Mouse (Mus musculus) C2C12 (cell line): Measurements from ENCODE around the gene Eif4e3.

Source experiments
- CTCF ChIP-seq: IDR thresholded peaks from one replicate; pipeline ENCODE4 v1.5.1; 2011; ENCODE audit not compliant: control insufficient read depth, insufficient read depth, insufficient read length
- FOSL1 ChIP-seq: IDR thresholded peaks from one replicate; pipeline ENCODE4 v1.8.0; 2011; ENCODE audit warnings: mild to moderate bottlenecking, low read length; ENCODE audit not compliant: poor library complexity, insufficient read depth, severe bottlenecking
- MAX ChIP-seq: IDR thresholded peaks from one replicate; pipeline ENCODE4 v1.6.1; 2011; ENCODE audit warnings: mild to moderate bottlenecking, control low read depth

GRCm38 (mm10) chr6:99660443-99660842 is 6.1 kb downstream of the Eif4e3 start:
- TF ChIP-seq CTCF = no peak
- TF ChIP-seq FOSL1 = no peak
- no peak for TF ChIP-seq MAX
